Mouse (Mus musculus) monocyte, adult 2 months (primary cell): ENCODE measurements around the gene Actl7b.

ENCODE experiments used
- DNase-seq, 2 experiments: peaks; one replicate each; pipeline ENCODE4 v3.0.0; 2022; ENCODE audit warnings: low spot score in 2 of 2, low read depth in 1 of 2

Gene Actl7b

DNA sequence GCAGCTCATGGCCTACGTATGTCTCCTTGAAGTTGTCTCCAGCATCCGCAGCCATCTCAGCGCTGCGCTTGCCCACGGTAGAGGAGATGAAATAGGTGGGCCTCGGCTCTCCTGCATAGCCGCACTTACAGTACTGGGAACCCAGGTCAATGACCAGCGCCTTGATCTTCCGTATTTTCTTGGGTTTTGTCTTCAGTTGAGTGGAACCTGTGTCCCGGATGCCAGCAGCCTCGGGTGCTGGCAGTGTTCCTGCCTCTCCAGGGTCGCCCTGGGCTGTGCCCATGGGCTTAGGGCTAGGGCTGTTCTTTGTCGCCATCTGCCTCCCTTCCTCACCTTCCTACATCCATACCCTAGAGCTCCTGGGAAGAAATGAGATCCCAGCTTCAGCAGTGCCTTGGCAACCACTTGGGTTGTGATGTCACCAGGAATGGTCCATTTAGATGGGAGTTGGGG is at the start of gene Actl7b:
TSS of gene Actl7b (minus strand) at position 403 of the 453 bp plus-strand sequence.
- no peak for DNase-seq

DNA sequence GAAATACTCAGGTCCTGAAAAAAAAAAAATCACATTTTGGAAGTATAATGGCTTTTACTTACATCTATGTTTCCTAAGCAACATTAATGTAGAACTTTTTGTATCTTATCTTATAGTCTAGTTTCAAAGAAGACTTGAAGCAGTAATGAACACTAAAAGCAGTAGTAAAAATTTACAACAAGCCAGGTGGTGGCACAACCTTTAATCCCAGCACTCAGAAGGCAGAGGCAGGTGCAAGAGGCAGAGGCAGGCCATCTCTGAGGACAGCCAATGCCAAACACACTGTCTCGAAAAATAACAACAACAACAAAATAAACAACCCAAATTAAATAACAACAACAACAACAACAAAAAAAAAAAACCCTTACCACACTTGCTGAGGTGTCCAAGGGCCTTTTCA is 29.8 kb upstream of the Actl7b start:
- DNase-seq, result no peak

DNA sequence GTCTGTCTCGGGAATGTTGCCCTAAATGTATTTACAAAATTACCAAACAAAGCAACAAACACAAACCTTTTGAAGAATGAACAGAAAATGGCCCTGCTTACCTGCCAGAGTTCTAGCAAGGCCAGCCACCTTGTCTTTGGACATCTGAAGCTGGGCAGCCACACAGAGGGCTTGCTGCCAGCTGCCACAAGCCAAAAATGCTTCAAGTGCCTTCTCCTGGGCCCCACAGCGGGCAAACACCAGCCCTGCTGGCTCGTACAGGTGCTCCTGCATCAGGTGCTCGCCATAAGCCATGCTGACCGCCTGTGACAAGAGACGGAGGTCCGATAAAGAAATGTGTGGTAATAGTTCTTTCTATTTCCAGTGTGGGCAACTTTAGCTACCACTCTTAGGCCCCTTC is 27.7 kb upstream of the Actl7b start:
- no peak for DNase-seq

DNA sequence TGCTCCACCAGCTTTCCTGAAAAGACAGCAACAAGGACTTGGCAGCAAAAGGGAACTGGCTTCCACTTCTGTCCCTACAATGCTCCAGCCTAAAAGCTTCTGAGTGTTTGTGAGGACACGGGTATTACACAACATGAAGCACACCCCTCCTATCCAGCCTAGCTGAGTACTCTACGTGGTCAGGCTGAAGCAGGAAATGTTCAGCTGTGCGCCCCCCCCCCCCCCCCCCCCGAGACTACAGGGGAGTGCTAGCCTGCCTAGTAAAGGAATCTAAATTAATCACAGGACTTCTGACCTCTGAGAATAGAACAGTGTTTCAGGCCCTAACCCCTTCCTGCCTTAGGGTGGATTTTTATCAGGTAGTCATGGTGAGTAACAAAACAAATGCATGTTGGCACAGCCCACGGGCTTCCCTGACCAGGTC is 26.6 kb upstream of the Actl7b start:
- no peak for DNase-seq

DNA sequence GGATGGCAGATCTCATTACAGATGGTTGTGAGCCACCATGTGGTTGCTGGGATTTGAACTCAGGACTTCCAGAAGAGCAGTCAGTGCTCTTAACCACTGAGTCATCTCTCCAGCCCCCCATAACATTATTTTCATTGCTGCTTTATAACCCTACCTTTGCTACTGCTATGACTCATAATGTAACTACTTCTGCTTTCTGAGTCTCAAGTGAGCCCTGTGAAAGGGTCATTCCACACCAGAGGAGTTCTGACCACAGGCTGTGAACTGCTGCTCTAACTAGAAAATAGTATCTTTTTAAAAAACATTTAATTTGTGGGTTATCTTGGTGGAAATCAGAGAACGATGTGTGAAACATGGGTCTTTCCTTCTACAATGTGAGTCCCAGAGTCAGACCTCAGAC is 16.4 kb upstream of the Actl7b start:
- no peak for DNase-seq

DNA sequence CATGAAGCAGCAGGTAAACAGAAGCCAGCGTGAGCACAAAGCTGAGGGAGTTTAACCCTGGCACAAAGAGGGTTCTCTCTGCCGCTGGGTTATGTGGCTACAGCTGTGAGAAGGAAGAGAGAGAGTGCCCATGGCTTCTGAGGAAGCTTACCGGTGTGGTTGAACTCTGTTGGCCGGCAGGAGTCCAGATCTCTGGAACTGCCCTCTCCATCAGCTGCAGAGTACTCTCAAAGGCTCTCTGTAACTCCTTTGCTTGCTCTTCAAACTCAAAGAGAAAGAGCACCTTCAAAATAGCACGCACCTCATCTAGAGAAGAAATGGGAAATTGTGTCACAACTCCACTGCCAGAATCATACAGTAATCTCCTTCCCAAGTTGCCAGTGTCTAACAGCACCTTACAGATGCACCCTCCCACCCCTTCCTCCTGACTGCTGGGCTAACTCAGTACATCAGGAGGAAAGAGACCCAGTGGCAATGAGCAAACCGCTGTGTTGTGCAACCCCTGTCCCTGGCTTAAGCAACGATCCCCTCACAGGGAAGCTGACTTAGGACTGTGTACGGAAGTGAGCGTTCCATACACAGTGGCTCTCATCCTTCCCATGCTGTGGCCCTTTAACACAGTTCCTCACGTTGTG is 15.8 kb upstream of the Actl7b start:
- DNase-seq, result peak; percentile 68 to 74

DNA sequence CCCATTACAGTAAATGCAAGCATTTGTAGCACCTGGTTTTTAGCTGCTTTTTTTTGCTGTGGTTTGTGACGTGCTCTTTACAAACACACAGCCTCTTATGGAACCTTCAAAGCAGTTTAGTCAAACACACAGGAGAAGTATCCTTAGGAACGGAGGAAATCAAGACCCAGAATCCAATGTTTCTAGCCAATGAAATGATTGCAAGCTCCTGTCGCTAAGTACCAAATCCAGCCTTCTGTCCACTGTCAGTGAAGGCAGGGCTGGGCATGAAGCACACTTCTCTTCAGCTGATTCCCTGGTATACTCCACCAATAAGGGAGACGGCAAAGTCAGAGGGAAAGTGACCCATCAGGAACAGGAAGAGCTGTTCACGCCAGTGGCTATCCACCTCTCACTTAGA is 14.8 kb upstream of the Actl7b start:
- no peak for DNase-seq

DNA sequence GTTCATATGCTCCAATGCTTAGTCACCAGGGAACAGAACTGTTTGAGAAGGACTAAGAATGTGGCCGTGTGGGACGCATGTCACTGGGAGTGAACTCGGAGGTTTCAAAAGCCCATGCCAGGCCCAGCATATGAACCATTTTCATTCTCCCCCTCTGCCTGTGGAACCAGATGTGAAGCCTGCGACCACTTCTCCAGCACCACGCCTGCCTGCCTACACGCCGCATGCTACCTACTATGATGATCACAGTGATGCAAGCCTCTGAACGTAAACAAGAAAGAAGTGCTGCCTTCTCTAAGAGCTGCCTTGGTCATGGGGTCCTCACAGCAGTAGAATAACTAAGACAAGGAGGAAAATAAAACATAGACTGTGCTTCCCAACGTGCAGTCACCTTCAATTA is 6.2 kb upstream of the Actl7b start:
- DNase-seq, result no peak

DNA sequence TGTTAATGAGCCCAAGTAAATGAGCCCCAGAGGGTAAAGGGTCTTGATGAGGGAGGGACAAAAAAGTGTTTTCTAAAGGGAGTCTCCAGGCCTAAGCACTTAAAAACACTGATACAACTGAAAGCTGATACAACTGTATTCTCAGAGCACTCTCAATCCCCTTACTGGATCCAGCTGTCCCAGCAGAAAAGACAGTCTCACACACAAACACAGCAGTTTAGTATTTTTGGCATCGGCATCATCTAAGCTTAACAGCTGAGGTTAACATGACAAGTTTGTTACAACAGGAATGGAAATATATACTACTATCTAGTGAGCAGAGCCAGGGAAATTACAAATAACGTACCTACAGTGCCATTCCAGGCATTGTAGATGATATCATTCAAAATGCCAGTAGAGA is 5.1 kb upstream of the Actl7b start:
- no peak for DNase-seq

DNA sequence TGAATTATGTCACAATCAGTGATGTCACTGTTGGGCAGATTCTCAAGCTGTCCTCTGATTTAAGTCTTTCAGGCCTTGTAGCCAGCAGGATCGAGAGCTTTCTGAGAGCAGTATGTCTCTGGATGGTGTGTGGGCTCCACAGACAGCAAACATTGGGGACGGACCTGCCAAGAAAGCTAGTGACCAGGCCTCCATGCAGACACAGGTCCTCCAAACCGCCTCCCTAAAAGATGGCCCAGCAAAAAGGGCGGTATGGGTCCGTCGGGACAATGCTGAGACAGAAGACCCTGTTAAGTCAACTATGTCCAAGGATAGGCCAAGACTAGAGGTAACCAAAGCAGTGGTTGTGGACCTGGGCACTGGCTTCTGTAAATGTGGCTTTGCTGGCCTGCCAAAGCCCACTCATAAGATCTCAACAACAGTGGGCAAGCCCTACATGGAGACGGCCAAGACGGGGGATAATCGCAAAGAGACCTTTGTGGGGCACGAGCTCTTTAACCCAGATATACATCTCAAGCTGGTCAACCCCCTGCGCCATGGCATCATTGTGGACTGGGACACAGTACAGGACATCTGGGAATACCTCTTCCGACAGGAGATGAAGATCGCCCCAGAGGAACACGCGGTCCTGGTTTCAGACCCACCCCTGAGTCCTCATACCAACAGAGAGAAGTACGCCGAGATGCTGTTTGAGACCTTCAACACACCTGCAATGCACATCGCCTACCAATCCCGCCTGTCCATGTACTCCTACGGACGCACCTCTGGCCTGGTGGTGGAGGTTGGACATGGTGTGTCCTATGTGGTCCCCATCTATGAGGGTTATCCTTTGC is 2.3 kb upstream of the Actl7b start, which contains the start of gene Actl7a:
TSS of gene Actl7a (plus strand) at position 51 of the 833 bp plus-strand sequence.
- DNase-seq, result no peak

DNA sequence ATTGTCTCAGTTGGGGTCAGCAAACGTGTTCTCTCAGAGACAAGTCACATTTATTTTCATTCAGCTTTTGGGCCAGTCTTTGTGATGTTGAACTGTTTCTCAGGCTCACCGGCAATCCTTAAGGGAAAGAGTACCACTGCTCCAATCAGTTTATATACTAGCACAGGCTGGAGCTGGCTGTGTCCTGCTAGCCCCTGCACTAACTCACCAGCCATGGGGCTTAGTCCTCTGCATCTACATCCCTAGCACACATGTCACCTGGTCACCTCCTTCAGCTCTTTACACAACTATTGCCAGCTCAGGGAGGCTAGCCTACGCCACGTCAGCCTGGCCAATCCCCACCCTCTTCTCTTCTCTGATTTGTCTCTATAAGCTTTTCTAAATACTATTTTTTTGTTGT is 1.5 kb upstream of the Actl7b start:
- DNase-seq, result no peak

DNA sequence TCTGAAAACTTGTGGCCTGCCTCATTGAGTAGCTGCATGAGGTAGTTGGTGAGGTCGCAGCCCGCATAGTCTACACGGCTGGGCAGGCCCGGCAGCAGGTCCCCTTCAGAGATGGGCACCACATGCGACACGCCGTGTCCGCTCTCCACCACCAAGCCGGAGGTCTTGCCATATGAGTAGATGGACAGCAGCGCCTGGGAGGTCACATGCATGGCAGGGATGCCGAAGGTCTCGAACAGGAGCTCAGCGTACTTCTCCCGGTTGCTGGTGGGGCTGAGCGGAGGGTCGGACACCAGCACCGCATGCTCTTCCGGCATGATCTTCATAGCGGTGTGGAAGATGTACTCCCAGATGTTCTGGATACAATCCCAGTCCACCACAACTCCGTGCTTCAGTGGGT is 632 bp downstream of the Actl7b start:
- no peak for DNase-seq

DNA sequence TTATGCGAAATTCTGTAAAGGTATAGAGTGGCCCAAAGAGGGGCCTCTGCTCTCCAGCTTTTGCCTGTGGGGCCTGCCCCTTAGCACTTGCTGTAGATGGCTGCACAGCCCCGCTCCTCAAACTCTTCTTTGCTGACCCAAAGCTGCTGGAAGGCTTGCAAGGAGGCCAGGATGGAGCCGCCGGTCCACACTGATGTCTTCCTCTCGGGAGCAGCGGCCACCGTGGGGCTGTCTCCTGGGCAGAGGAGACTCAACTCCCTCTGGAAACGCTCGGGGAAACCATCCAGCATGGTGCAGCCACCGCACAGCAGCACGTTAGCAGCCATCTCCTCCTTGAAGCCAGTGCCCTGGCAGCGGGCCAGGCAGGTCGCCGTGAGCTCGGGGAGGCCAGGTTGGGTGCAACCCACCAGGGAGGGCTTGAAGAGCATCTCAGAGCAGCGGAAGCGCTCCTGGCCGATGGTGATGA is 1.2 kb downstream of the Actl7b start, which contains the start of gene Gm26657:
TSS of gene Gm26657 (plus strand) at position 51 of the 466 bp plus-strand sequence.
- no peak for DNase-seq

DNA sequence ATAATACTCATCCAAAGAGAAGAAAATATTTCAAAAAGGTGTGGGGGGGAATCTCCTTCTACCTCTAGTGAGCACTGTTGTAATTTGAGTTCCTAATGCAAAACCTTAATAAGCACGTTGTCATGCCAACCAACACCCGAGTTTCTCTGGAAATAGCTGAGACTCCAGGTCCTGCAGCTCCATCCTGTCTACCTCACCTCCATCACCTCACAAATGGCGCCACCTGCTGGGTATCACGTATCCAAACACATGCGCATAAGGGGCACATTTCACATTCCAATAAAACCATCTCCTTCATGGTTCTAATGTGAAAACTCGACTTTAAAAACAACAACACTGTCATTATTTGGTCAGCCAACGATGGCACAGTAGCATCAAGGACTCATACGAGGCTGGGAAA is 15.4 kb downstream of the Actl7b start:
- DNase-seq, result no peak

DNA sequence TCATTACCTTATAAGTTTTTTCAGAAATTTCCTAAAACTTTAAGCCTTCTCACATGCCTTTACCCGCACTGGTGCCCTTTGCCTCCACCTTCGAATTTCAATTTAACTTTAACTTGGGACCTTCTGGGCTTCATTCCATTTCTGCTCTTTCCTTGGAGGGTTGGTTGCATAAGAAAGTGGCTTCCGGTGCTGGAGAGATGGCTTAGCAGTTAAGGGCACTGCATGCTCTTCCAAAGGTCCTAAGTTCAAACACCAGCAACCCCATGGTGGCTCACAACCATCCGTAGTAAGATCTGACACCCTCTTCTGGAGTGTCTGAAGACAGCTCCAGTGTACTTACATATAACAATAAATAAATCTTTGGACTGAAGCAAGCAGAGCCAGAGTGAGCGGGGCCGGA is 18.0 kb downstream of the Actl7b start:
- no peak for DNase-seq

DNA sequence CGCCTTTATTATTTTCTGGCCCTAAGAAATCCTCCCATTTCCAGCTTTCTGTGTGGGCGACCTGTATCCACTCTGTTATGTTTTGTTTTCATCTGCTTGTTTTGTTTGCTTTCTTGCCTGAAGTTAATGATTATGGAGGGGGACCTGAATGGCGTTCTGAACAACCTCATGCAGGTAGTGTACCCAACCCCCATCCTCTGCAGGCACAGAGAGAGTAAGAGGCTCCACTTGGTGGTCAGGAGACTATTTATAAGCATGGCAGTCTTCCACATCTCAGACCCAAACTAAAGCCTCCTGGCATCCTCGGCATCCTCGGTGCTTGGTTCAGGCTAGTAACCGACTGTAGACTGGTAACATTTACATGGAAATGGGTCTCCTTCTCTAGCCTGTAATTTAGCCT is 18.9 kb downstream of the Actl7b start:
- no peak for DNase-seq

DNA sequence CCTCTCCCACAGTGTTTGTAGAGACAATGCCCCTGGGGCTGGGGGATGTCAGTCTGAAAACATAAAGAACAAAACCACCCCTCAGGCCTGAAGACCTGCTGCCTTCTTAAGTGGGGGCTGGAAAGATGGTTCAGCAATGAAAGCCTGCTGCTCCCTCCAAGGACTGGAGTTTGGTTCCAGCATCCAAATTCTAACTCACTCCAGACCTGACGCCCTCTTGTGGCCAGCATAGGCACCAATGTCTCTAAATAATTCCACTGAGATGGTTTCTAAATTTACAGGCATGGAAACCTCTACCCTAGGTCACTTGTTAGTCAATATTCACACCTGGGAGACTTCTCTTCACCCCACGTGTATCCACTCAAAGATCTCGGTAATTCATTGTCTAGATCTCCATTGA is 19.8 kb downstream of the Actl7b start:
- no peak for DNase-seq

DNA sequence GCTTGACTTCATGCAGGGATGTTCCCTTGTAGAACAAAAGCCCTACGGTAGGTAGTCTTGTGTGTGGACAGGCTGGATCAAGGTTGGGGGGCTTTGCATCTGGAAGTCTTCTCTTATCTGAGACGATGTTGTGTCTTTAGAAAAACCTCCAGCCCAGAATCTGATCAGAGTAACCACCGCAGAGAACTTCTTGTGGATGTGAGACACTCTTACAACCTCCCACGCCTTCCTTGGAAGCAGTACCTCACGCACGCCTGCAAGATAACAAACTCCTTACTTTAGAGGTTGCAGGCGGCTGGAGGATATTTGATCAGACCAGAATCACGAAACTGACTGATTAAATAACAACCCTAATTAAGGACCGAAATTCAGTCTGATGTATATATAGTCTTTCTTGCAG is 20.8 kb downstream of the Actl7b start:
- DNase-seq, result no peak

DNA sequence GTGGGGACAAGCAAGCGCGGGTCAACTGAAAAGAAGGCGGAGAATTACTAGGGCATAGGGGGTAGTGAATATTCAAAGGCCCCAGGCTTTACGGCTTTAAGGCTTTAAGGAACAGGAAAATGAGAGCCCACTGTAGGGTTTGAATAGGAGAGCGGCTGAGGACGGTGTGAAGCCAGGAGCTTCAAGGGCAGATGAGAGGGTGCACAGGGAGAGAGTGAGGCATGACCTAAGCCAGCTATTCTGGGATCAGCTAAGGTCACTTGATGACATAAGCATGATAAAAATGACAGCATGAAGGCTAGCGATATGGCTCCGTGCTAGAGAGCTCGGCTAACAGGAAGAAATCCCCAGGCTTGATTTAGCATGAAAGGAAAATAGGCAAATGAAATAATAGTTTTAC is 21.8 kb downstream of the Actl7b start:
- no peak for DNase-seq

DNA sequence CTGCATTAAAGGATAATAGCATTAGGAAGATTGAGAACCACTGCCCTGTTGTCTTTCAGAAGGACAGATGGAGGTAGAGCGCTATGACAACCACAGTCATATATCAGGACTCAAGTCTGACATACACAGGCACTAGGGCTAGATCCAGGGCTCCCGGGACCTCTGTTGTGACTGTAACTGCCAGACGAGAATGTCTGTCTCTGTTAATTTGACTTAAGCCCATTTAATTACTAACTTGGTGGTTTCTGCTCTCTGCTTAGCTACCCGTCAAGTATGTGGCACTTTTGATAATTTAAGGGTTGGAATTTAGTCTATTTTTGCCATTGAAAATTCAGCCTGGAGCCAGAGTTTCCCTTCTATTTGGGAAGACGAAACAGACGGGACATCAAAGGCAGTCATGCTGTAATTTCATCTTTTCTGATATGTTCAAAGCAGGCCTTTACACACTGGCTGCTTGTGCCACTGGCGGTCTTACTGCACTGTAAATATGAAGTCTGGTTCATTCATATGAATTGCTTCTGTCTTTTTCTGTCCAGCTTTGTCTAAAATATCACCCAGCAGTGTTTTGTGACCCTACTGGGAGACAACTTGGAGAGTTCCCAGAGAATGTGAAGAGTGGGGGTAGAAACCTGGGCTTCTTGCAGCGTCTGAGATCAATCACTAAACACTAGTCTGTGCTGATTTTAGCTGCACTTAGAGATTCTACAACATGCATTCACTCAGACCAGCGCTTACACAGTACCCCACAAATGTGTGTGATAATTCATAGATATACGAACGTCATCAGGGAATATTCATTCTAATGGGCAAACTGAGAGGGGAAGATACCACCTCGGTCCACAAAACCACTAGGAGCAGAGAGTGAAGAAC is 22.4 kb downstream of the Actl7b start:
- DNase-seq, result no peak

DNA sequence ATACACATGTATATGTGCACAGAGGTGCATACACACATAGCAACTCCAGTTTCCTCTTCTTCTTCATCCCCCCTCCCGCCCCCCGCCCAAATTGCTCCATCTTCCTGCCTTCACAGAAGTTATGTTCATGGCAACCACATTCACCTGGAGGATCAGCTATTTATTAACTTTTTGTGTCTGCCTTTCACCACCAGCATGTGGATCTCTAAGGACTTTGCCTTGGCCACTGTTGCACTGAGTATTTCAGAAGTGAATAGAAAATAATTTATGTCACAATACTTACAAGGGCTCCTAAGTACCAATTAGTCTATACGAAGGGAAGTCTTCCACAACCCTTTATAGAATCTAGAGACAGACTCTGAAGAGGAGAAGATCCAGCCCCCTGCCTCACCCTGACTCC is 23.3 kb downstream of the Actl7b start:
- no peak for DNase-seq
